Mouse (Mus musculus) adrenal gland, postnatal 25 days (tissue): ENCODE results near the gene Gan. TPM values are rescaled to one million over a fixed set of nuclear protein-coding genes. Genes with fewer than 3 reads are reported as not detected.

Source experiments
- DNase-seq: peaks from one replicate; pipeline ENCODE4 v3.0.0; 2021; ENCODE audit warnings: mixed read lengths
- total RNA-seq: library from RNA; stranded (reverse); gene quantifications from 2 replicates; pipeline ENCODE4 v1.2.3, GENCODE M21; 2021

Gene Gan
- total RNA-seq, 1 experiment from 2014 or later: 13.3 TPM

- peak; percentile 96 for DNase-seq
These were observed 205 bp upstream of the Gan start for GRCm38 (mm10) chr8:117157769-117158091.

GRCm38 (mm10) chr8:117159031-117159430 is 1.1 kb downstream of the Gan start:
- DNase-seq: no peak

- no peak for DNase-seq
These were observed 7.0 kb downstream of the Gan start for GRCm38 (mm10) chr8:117164912-117165311.

- no peak for DNase-seq
These were observed 7.6 kb downstream of the Gan start for GRCm38 (mm10) chr8:117165542-117165941.

DNA sequence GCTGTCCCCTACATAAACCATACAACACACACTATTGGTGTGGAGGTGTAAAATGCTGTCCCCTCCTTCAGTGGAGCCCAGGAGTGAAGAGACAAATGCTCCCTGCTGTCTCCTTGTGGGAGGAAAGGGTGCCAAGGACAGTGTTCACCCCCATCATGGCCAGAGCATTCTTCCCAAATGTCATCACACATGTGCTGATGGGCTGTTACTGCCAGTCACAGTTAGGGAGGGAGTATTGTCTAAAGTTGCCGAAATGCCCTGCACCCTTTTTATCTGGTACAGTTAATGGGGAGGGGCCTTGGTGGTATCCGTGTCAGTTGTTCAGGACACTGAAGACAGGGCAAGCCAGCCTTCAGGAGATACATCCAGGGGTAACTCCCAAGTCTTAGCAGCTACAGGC is 8.6 kb downstream of the Gan start:
- no peak for DNase-seq

GRCm38 (mm10) chr8:117167243-117167883 is 9.4 kb downstream of the Gan start:
- DNase-seq: no peak

DNA sequence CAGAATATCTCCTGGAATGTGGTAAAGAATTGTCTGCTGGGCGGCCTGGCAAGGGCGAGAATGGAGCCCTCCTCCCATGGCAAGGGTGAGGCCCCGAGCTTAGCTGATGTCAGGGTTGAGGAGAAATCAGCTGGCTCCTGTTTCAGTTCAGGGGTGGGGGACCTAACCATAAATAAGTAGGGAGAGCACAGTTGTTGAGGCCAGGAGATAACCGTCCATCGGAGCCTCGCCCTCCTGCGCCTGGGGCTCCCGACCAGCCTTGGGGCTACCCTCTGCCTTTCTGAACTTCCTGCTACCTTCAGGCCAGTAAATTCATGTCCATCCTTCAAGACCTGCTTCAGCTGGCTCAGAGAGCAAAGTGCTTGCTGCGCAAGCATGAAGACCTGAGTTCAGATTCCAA is 10.4 kb downstream of the Gan start:
- DNase-seq: no peak

GRCm38 (mm10) chr8:117171826-117172225 is 13.9 kb downstream of the Gan start:
- DNase-seq: no peak

- DNase-seq: peak; percentile 50
These were observed 15.0 kb downstream of the Gan start for GRCm38 (mm10) chr8:117172904-117173303.

DNA sequence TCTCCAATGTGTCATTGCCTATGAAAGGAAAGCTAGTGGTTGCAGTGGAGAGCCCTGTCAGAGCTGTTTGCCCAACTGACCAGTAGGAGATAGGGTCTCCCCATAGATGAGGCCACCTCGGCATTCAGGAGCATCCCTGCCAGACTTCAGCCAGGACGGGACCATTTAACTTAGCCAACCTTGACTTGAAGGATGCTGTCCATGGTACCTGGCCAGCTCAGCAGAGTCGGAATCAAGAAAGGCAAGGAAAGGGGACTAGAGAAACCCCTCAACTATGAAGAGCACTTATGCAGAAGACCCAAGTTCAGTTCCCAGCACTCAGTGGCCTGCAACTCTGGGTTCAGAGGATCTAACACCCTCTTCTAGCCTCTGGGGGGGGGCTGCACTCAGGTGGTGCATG is 15.8 kb downstream of the Gan start:
- no peak for DNase-seq

DNA sequence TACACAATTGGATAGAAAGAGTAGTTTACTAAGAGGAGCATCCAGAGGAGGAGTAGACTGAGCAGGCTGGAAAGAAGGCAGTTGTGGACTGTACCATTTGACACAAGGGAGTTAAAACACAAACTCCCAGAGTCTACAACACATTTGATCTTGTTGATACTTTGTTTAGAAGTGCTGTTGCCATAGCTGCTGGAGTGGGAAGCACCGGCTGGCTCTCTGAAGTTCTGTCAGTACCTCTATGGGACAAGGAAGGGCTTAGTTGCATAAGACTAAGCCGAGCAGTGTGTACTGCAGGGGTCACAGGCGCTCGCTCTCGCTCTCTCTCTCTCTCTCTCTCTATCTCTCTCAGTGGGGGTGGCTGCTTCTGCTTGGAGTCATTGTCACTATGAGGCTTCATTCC is 16.6 kb downstream of the Gan start:
- no peak for DNase-seq

DNA sequence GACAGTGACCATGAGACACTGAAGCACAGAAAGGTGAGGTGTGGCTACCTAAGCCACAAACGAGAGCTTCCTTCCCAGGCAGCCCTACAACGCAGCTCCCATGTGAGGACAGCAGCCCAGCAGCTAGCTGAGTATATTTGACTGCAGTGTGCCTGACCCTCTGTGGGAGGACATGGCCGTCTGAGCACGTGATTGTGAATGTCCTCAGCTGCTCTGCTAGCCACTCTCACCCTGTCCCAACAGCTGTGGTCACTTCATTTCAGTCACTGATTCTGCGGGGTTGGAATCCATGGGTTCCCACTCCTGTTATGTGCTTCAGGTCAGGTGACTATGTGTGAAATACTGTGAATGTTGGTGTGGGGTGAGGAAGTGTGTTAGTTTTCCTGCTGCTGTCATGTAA is 18.4 kb downstream of the Gan start:
- no peak for DNase-seq

- DNase-seq: no peak
These were observed 19.3 kb downstream of the Gan start for GRCm38 (mm10) chr8:117177236-117177635.

DNA sequence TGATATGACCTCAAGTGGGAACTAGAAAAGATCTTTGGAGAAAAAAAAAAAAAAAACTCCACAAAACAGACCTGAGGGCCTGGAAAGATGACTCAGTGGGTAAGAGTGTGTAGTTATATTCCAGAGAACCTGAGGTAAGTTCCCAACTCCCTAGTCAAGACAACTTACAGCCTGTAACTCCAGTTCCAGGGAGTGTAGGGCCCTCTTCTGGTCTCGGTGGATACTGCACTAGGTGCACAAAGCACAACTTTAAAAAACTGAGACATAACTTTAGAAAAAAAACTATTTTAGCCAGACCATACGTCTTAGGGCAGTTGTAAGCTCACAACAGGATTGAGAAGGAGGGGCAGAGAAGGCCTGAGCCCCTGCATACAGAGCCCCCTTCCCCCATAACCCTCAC is 20.1 kb downstream of the Gan start:
- no peak for DNase-seq

- DNase-seq: peak; percentile 25
These were observed 20.7 kb downstream of the Gan start for GRCm38 (mm10) chr8:117178676-117179075.

DNA sequence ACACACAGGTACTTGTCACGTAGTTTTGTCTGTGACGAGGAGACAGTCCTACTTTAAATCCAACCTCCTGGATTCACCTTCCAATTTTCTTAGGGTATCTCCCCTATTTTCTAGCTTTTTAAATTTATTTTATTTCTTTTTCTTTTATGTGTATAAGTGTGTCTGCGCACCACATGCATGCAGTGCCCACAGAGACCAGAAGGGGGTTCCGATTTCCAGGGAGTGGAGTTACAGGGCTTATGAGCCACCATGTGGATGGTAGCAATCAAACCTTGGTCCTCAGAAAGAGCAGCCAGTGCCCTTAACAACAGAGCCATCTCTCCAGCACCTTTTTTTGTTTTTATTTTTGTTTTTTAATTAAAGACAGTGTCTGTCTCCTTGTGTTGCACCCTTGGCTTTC is 24.8 kb downstream of the Gan start:
- DNase-seq: no peak

GRCm38 (mm10) chr8:117183664-117184377 is 25.9 kb downstream of the Gan start:
- no peak for DNase-seq

GRCm38 (mm10) chr8:117194355-117194754 is 36.4 kb downstream of the Gan start:
- no peak for DNase-seq

- no peak for DNase-seq
These were observed 38.7 kb downstream of the Gan start for GRCm38 (mm10) chr8:117196593-117196992.

- DNase-seq: no peak
These were observed 39.6 kb downstream of the Gan start for GRCm38 (mm10) chr8:117197551-117197950.

DNA sequence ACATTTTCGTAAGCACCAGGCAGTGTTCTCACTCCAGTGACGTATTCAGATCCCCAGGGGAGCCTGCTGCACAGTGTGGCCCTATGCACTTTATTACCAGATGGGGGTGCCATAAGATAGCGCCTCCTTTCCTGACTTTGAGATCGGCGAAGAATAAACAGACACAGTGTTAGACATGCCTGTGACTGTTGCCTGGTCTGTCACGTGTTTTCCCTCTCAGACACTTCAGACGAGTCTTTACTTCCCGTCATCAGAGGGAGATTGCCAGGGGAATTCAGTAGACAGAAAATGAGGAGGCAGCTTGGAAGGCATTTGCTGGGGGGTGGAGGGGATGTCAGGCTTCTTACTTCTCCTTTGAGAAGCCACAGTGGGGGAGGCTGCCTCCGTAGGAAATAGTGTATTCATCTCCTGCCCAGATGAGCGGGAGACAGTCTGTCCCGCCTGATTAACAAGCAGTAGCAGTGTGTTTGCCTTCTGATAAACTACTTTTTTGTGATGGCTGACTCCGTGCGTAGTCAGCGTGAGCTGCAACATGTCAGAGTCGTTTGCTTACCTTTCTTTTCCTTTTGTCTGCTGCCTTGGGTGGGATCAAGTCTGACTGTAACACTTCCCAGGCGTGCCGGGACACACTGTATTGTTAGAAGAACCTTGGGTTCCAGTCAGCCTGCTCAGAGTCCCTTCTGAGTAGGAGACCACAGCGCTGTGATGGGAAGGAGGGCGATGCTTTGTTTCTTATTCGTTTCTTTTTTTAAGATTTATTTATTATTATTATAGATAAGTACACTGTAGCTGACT is 40.4 kb downstream of the Gan start:
- DNase-seq: peak; percentile 24

DNA sequence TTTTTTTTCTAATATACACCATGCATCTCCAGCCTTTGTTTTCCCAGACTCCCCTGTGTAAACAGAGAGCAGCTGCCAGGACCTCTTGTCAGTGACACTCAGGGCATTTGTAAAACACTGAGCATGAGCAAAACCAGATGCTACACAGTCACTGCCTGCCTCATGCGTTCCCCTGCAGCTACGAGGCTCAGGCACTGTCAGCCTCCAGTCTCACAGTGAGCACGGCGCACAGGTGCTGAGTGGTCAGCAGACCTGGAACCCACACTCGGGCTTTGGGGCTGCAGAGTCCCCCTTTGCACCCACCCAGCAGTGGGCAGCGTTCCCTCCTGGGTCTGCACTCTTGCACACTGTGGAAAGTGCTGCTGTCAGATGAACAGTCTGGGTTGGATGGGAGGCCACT is 41.7 kb downstream of the Gan start:
- DNase-seq: no peak

DNA sequence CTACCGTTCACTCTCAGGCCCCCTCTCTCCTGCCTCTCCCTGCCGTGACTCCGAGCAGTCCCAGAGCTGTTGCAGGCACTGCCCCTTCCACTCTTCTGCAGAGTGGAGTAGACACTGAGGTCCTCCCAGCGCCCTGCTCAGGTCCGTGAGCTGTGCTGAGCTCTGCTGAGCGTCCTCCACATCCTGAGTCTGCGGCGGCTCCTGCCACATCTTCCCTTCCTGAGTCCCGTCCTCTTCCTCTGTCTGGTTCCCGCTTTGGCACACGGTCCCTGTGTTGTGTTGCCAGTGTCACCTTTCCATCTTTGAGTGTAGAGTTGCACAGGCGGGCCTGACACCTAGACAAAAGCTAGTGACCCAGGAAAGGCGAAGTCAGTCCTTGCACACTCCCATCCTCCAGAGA is 42.4 kb downstream of the Gan start:
- no peak for DNase-seq

- no peak for DNase-seq
These were observed 42.9 kb downstream of the Gan start for GRCm38 (mm10) chr8:117200803-117201202.
